Mouse (Mus musculus) layer of hippocampus, adult 9-11 months (tissue): Measurements from ENCODE around the gene Gdf5.

Experiments used
- DNase-seq: peaks from one replicate; pipeline ENCODE4 v3.0.0; 2022

Gene Gdf5

DNA sequence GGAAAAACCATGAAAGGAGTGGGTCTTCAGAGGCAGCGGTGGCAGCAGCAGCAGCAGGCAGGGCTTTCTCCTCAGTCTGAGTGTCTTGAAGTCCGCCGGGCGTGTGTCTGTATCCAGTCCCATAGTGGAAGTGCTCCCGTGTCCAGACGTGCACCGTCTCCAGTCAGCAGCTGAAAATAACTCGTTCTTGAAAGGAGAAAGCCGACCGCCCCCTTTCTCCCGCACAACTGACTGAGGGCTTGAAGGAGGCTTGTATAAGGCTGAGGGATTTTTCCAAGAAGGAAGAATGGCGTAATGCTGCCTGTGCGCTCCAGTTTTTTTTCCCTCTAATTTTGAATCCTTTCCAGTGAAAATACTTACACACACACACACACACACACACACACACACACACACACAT lies at the start of gene Gdf5:
Gdf5 (minus strand) TSS at position 244 of the 400 bp plus-strand sequence.
- no peak for DNase-seq

DNA sequence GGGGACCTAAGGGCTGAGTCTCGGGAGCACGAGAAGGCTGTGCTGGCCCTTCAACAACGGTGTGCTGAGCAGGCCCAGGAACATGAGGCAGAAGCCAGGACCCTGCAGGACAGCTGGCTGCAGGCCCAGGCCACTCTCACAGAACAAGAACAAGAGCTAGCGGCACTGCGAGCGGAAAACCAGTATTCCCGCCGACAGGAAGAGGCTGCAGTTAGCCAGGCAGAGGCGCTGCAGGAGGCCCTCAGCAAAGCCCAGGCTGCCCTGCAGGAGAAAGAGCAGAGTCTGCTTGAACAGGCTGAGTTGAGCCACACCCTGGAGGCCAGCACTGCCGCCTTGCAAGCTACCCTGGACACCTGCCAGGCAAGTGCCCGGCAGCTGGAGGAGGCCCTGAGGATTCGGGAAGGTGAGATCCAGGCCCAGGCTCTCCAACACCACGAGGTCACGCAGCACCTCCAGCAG lies 46.7 kb upstream of the Gdf5 start:
- peak; percentile 68 for DNase-seq

DNA sequence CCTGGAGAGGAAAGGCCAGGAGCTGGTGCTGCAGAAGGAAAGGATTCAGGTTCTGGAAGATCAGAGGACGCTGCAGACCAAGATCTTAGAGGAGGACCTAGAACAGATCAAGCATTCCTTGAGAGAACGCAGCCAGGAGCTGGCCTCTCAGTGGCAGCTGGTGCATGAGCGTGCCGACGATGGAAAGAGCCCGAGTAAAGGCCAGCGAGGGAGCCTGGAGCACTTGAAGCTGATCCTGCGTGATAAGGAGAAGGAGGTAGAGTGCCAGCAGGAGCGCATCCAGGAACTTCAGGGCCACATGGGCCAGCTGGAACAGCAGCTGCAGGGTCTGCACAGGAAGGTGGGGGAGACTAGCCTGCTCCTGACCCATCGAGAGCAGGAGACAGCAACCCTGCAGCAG lies 46.0 kb upstream of the Gdf5 start:
- no peak for DNase-seq

GRCm38 (mm10) chr2:155989085-155989484 lies 43.9 kb upstream of the Gdf5 start:
- peak; percentile 41 for DNase-seq

DNA sequence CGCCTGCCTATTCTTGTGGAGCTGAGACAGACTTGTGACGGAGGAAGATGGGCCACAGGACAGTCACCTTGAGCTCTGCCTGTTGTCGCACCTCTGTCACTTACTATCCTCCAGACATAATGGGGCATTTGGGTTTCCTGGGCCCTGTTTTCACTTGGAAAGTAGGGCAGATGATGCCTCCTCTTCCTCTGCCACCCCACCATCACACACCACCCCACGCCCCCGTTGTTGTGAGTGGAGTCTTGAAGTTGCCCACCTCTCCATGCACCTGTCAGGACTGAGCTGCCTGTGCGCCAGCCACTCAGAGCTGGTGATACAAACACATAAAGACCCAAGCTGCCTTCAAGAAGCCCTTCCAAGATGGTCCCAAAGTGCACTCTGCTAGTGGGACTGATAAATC lies 42.0 kb upstream of the Gdf5 start:
- no peak for DNase-seq

- DNase-seq = no peak
Measured at GRCm38 (mm10) chr2:155985776-155986175, 40.6 kb upstream of the Gdf5 start.

- DNase-seq = peak; percentile 44
Measured at GRCm38 (mm10) chr2:155979328-155979991, 34.3 kb upstream of the Gdf5 start.

- DNase-seq = no peak
Measured at GRCm38 (mm10) chr2:155974087-155974731, 29.0 kb upstream of the Gdf5 start.

DNA sequence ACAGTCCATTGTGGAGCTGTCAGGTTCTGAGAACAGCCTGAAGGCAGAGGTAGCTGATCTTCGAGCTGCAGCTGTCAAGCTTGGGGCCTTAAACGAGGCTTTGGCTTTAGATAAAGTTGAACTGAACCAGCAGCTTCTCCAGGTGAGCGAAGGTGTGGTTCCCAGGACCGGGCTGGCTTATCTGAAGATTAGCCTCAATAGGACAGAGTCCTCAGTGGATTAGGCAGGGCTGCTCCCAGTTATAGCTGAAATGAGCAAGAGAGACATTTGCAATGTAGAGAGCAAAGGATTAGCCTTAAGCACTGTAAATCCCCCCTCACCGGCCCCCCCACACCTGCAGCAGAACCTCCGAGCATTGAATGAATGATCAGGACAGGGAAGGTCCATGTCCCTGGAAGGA lies 28.2 kb upstream of the Gdf5 start:
- no peak for DNase-seq

DNA sequence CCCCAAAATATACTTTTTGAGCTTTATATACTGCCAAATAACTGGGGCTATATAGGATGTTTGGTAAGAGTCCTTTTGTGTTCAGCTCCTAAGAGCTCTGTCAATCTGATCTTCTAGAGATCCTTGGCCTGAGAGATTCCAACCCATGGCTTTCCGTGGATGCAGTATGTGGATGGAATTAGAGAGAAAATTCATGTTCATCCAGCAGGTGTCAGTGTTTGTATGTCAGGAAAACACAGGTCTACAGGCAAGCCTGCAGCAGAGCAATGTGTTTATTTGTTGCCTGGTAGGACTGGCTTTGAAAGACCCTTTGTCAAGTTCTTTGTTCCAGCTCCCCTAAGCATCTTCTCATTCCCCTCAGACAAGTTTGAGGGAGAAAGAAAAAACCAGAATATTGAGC lies 17.8 kb upstream of the Gdf5 start:
- no peak for DNase-seq

DNA sequence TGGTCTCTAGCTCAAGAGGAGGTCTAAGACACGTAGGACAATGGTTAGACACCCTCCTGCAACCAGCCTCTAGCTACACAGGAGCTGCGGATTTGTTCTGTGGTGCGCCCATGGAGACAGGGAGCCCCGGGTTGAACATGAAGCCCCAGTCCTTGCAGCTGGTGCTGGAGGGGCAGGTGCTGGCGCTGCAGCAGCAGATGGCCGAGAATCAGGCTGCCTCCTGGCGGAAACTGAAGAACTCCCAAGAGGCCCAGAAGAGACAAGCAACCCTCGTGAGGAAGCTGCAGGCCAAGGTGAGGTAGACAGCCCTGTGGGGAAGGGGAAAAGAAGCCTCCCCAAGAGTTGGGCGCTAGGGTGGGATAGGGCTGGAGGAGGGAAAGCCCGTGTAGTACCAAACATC lies 16.7 kb upstream of the Gdf5 start:
- no peak for DNase-seq

DNA sequence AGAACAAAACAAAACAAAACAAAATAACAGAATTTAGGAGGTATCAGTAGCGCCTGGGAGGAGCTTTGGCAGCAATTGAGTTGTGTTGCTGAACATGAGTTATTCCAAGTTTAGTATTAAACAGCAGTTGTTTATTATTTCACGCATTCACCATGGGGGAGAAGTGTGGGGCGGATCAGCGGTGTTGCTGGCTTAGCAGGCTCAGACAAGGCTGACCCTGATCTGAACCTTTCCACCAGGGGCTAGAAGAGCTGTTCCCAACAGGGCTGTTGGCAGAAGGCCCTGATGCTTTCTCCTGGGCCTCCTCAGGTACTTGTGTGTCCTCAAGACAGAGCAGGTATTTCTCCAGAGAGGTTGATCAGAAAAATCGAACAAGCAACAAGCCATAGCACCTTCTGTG lies 14.8 kb upstream of the Gdf5 start:
- DNase-seq = no peak

DNA sequence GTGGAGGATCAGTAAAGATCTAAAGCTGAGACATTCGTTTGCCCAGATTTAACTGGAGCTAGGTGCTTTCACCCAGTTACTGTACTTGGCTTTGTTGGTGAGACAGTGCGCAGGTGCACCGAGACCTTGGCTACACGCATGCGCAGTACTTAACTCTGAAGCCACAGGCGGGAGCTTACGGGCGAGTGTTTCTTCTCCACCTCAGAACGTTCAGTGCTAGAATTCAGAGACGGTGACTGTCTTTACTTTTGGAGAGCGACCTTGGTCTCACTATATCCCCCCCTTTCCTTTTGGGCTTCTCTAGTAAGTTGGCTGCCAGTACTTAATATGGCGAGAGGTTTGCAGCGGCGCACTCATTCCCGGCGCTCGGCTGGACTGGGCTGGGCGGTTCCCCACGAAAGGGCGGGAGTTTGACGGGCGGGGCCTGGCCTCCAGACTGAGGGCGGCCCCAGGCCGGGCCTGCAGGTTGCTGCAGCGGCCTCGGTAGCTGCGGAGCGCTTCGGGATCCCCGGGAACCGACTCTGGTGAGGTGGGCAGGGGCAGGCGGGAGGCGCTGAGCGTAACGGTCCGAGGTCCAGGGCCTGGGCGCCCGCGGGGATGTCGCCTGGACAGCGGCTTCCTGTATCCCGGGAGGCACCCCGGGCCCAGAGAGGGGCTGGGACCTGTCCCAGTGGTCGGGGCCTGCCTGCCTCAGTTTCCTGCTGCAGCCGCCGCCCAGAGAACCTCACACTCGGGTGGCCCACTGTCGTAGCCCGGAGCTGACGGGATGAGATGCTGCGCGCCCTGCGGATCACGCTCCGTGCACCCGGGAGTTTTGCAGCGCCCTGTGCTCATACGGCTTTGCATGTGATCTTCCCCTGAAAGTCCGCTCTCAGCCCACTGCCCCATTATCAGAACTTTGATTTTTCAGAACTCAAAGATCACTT lies 11.2 kb upstream of the Gdf5 start, which contains the start of gene Cep250:
Cep250 (plus strand) TSS at position 325 of the 926 bp plus-strand sequence.
- peak; percentile 90 for DNase-seq

- peak; percentile 74 for DNase-seq
Measured at GRCm38 (mm10) chr2:155952006-155952405, 6.8 kb upstream of the Gdf5 start.

DNA sequence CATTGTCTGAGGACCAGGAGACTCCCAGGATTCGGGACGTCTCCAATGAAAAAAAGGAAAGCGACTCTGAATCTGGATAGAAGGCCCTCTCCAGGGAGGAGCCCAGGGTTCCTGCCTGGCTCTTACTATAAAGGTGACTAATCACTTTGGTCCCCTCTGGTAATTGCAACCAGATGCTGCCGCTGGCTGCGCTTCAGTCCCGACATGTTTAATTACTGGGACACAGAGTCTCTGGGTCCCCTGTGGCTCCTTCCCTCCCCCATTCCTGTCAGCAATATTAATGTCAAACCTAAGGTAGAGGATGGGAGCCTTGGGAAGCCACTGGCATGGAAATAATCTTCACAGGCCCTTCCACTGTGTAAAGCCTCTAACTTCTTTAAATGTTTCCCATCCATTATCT lies 4.2 kb upstream of the Gdf5 start:
- DNase-seq = no peak

- DNase-seq = no peak
Measured at GRCm38 (mm10) chr2:155947390-155948002, 2.3 kb upstream of the Gdf5 start.

GRCm38 (mm10) chr2:155946499-155946898 lies 1.3 kb upstream of the Gdf5 start:
- DNase-seq = no peak

DNA sequence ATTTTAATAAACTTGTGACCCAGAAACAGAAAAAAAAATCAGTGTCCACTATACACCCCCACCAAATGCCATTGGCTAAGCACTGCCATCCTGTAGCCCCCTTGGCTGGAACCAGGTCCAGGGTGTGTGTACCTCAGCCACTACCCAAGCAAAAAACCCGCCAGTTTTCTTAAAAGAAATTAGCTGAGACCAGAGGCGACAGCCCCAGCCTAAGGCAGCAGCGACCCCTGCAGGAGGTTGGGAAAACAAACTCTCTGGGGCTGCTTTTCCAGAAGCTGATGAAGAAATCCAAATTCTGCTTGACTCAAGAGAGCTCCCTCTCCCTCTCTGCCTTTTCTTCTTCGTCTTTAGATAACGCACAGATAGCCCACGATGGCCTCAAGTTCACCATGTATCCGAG lies 902 bp upstream of the Gdf5 start:
- no peak for DNase-seq

DNA sequence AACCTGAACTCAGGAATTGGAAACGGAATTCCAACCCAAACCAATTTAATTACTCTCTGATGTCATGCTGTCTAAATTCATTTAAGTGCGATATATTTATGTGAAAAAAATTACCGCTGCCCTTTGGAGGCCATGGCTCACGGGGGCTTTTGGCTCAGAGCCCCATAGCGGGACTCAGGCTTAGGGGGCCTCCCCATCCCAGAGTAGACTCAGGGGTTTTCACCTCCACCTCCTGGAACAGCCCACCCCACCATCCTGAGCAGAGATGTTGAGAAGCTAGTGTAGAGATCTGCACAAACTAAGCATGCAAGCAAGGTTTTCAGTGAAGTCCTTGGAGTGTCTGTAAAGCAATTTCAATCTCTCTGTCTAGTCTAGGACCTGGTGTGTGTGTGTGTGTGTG lies 413 bp upstream of the Gdf5 start:
- no peak for DNase-seq

GRCm38 (mm10) chr2:155944685-155945084 lies 482 bp downstream of the Gdf5 start:
- DNase-seq = no peak

- DNase-seq = no peak
Measured at GRCm38 (mm10) chr2:155943463-155943862, 1.7 kb downstream of the Gdf5 start.

GRCm38 (mm10) chr2:155941697-155942442 lies 3.3 kb downstream of the Gdf5 start:
- DNase-seq = no peak
